Mouse (Mus musculus): ENCODE measurements around the gene Batf3. TPM values are rescaled to one million over a fixed set of nuclear protein-coding genes. Genes with fewer than 3 reads are reported as not detected.

Batf3 gene
- 5.7 and 6.8 TPM in 2 replicates for polyA plus RNA-seq (2012; rRNA removed)

DNA sequence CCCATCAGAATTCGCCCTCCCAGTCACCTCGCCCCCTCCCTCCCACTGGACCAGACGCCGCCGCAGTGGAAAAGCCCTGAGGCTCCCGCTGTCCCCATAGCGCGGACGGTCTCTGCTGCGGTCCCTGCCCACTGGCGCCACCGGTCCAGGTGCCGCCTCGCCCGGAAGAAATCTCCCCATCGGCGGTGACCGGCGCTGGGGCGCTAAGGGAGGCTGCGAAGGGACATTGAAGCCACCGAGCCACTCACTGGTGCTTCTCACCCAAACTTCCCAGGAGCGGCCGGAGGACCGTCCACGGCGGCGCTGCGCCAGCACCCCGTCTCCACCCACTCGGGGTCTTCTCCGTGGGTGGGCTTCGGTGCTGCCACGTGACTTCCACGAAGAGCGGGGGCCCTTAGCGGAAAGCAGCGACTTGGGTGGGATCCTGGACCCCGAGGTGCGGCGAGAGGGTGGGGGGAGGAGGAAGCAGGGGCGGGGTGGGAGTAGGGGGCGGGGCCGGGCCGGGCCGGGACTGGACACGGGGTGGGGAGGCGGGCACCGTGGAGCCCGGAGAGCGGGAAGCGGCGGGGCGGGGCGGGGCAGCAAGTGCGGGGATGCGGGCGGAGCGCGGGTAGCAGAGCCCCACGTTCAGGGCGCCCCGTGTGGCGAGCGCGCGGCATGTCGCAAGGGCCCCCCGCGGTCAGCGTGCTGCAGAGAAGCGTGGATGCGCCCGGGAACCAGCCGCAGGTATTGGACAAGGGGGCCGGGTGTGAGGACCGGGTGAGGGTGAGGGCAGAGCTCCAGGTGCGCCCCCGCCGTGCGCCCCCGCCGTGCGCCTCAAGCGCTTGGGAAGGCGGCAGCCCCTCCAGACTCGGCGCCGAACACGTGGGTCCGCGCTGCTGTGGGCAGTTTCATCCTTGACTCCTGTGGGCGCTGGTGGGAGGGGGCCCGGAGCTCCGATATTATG is at the start of gene Batf3:
Gene Batf3, plus strand, starts transcription at position 46 of the 946 bp plus-strand sequence.

DNA sequence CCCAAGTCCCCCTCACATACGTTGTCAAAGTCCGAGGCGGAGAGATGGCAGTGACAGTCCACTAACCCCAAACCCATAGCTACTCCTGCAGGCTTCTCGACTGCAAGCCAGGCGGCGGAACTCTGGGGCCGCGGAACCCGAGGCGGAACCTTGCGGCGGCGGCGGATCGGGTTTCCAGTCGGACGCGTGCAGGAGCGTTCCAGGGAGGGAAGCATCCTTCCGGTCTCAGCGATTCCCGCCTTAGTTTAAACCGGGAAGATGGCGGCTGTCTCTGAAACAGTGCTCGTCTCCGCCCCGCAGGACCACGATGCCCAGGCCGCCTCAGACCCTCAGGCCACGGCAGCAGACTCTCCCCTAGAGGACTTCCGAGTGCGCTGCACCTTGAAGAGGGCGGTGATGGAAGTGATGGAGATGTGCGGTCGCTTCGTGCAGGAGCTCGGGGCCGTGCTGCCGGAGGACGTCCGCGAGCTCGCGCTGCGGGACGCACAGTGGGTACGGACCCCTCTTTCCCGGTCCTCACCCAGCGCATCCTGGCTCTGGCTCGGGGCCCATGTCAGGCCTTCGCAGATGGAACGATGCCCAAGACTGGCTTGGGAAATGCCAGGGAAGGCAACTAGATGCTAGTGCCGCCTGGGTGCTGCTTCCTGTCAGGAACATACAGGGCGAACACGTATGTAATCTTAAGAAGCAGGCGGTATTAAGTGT is 34.7 kb upstream of the Batf3 start, which contains the start of the genes Tatdn3 and Nsl1:
Gene Tatdn3, minus strand, starts transcription at position 152 of the 705 bp plus-strand sequence.
Gene Nsl1, plus strand, starts transcription at position 232 of the 705 bp plus-strand sequence.

Other genes starting within 250 kb of the Batf3 start
- gene Rps6kc1, start 186.1 kb upstream of the Batf3 start, polyA plus RNA-seq (2012; rRNA removed), result 6.1 and 15.1 TPM in 2 replicates
- gene Angel2, start 172.7 kb upstream of the Batf3 start, polyA plus RNA-seq (2012; rRNA removed), result 26.9 and 27.9 TPM in 2 replicates
- gene Vash2, start 118.6 kb upstream of the Batf3 start, polyA plus RNA-seq (2012; rRNA removed), result 0.74 and 2.0 TPM in 2 replicates
- 16.9 and 20.9 TPM in 2 replicates for gene Flvcr1, start 71.7 kb upstream of the Batf3 start, polyA plus RNA-seq (2012; rRNA removed)
- not detected in 2 replicates for gene Spata45, start 61.2 kb upstream of the Batf3 start, polyA plus RNA-seq (2012; rRNA removed)
- 2.6 and 2.8 TPM in 2 replicates for gene Tatdn3, start 34.9 kb upstream of the Batf3 start, polyA plus RNA-seq (2012; rRNA removed)
- gene Nsl1, start 34.8 kb upstream of the Batf3 start, polyA plus RNA-seq (2012; rRNA removed), result 1.9 and 2.6 TPM in 2 replicates
- not detected in 2 replicates for gene Fam71a, start 67.0 kb downstream of the Batf3 start, polyA plus RNA-seq (2012; rRNA removed)
- 18.1 and 21.0 TPM in 2 replicates for gene Atf3, start 120.2 kb downstream of the Batf3 start, polyA plus RNA-seq (2012; rRNA removed)
- 175 and 188 TPM in 2 replicates for gene Nenf, start 220.3 kb downstream of the Batf3 start, polyA plus RNA-seq (2012; rRNA removed)
- 5.0 and 5.1 TPM in 2 replicates for gene Tmem206, start 228.1 kb downstream of the Batf3 start, polyA plus RNA-seq (2012; rRNA removed)

Measured in colon, adult 2 months (tissue).